Mouse (Mus musculus) ES-E14 (cell line): ENCODE measurements around the gene Ptgir.

Experiments
- CHD2 ChIP-seq: IDR thresholded peaks from 2 replicates; pipeline ENCODE4 v1.6.1; 2014; ENCODE audit warnings: mild to moderate bottlenecking, low read depth, low read length, inconsistent platforms
- HCFC1 ChIP-seq: IDR thresholded peaks from 2 replicates; pipeline ENCODE4 v1.6.1; 2012; ENCODE audit warnings: low read length, inconsistent platforms, borderline replicate concordance; ENCODE audit not compliant: insufficient read depth
- MAFK ChIP-seq: IDR thresholded peaks from 2 replicates; pipeline ENCODE4 v1.6.1; 2014; ENCODE audit warnings: mild to moderate bottlenecking, low read depth, low read length, inconsistent platforms; ENCODE audit not compliant: insufficient read depth
- ZNF384 ChIP-seq: IDR thresholded peaks from 2 replicates; pipeline ENCODE4 v1.6.1; 2012; ENCODE audit warnings: low read depth, low read length, inconsistent platforms

DNA sequence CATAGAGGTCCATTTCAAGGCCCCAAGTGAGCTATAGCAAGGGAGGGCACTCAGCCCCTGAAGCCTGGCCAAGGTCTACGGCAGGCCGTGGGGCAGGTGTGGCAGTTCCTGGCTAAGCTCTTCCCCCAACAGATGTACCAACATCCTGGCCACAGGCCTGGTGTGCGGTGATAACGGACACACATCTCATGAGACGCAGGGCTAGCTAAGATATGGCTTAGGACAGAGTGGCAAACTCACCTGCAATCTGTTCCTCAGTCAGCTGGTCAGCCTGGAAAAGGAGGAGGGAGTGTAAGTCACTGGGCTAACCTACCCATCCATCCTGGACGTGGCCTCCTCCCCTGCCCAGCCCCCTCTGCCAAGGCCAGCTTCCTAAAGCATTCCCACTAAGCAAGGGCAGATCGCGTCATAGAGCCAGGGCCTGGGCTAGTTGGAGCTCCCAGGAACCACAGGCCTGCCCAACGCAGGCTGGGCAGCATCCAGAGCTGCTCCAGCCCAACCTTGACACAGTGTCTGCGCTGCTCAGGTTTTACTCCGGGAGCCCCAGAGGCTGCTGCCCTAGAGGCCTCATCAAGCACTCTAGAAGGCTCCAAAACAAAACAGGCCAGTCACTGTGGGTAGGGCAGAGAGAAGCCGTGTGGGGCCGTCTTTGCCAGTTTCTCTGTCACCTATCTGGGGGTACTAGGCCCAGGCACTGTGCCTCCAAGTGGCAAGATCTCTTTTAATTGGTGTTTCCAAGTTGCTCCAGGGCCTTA is 13.3 kb downstream of the Ptgir start:
- TF ChIP-seq CHD2 (no peak), MAFK (no peak), ZNF384 (no peak), HCFC1 (no peak)
